Mouse (Mus musculus): Measurements from ENCODE around the gene Macf1. TPM values are rescaled to one million over a fixed set of nuclear protein-coding genes. Genes with fewer than 3 reads are reported as not detected.

The Macf1 gene
- total and polyA plus RNA-seq, 2 experiments from 2014 or later: 57.3 to 243 TPM

GRCm38 (mm10) chr4:123664951-123665661 is 19.1 kb downstream of the Macf1 start:
- Histone ChIP-seq H3K36me3 (ENCODE audit: insufficient read depth, low read length) (no peaks in the 10 kb centered on the region), H3K4me1 (ENCODE audit: insufficient read depth, low read length) (peaks cover 21% of the 10 kb centered on the region), H3K27ac (peak overlapping the region; percentile 94), H3K4me3 (ENCODE audit: low read length) (peak overlapping the region; percentile 82), H3K9me3 (ENCODE audit: low read length) (no peaks in the 10 kb centered on the region), H3K27me3 (ENCODE audit: insufficient read depth, low read length) (no peaks in the 10 kb centered on the region), H3K9ac (replicated peaks; ENCODE audit: low read length) (peak overlapping the region; percentile 95), H3K4me2 (ENCODE audit: low read depth, low read length) (peak overlapping the region; percentile 81)
- TF ChIP-seq CTCF (IDR thresholded peaks at IDR 0.05; ENCODE audit: low read depth): no peak
- peak; percentile 56 for DNase-seq (ENCODE audit: low spot score)
- peak; percentile 41 for ATAC-seq
- WGBS: under 1% methylated on average over 53 of the region's 58 CpGs

GRCm38 (mm10) chr4:123664021-123664950 is 19.9 kb downstream of the Macf1 start:
- H3K9ac ChIP-seq (replicated peaks; ENCODE audit: low read length): peak overlapping the region; percentile 95
- TF ChIP-seq CTCF (IDR thresholded peaks at IDR 0.05; ENCODE audit: low read depth): no peak
- peak; percentile 72 for DNase-seq (ENCODE audit: low spot score)
- under 1% methylated on average over 82 of the region's 125 CpGs for WGBS
- no peaks in the 10 kb centered on the region for H3K9me3 ChIP-seq (ENCODE audit: low read length)
- peaks cover 21% of the 10 kb centered on the region for H3K4me1 ChIP-seq (ENCODE audit: insufficient read depth, low read length)
- peak; percentile 75 for ATAC-seq
- H3K4me3 ChIP-seq (ENCODE audit: low read length): peak overlapping the region; percentile 82
- no peaks in the 10 kb centered on the region for H3K27me3 ChIP-seq (ENCODE audit: insufficient read depth, low read length)
- peak overlapping the region; percentile 81 for H3K4me2 ChIP-seq (ENCODE audit: low read depth, low read length)
- H3K36me3 ChIP-seq (ENCODE audit: insufficient read depth, low read length): no peaks in the 10 kb centered on the region
- peak overlapping the region; percentile 94 for H3K27ac ChIP-seq

- TF ChIP-seq CTCF (IDR thresholded peaks at IDR 0.05; ENCODE audit: low read depth): no peak
- Histone ChIP-seq H3K27me3 (ENCODE audit: insufficient read depth, low read length) (no peaks in the 10 kb centered on the region), H3K27ac (peak overlapping the region; percentile 94), H3K9ac (replicated peaks; ENCODE audit: low read length) (peak overlapping the region; percentile 95), H3K36me3 (ENCODE audit: insufficient read depth, low read length) (no peaks in the 10 kb centered on the region), H3K9me3 (ENCODE audit: low read length) (no peaks in the 10 kb centered on the region), H3K4me1 (ENCODE audit: insufficient read depth, low read length) (peaks cover 21% of the 10 kb centered on the region), H3K4me2 (ENCODE audit: low read depth, low read length) (peak overlapping the region; percentile 81), H3K4me3 (ENCODE audit: low read length) (peak overlapping the region; percentile 82)
- DNase-seq (ENCODE audit: low spot score): peak; percentile 42
- 0% methylated on average over 12 of the region's 12 CpGs for WGBS
- no peak for ATAC-seq
Observed at GRCm38 (mm10) chr4:123663688-123663965, 20.5 kb downstream of the Macf1 start.

GRCm38 (mm10) chr4:123662914-123663687 is 21.1 kb downstream of the Macf1 start:
- no peak for TF ChIP-seq CTCF (IDR thresholded peaks at IDR 0.05; ENCODE audit: low read depth)
- ATAC-seq: no peak
- Histone ChIP-seq H3K27ac (peak overlapping the region; percentile 94), H3K9ac (replicated peaks; ENCODE audit: low read length) (peak overlapping the region; percentile 95), H3K36me3 (ENCODE audit: insufficient read depth, low read length) (no peaks in the 10 kb centered on the region), H3K4me2 (ENCODE audit: low read depth, low read length) (peak overlapping the region; percentile 81), H3K4me1 (ENCODE audit: insufficient read depth, low read length) (peaks cover 21% of the 10 kb centered on the region), H3K27me3 (ENCODE audit: insufficient read depth, low read length) (no peaks in the 10 kb centered on the region), H3K4me3 (ENCODE audit: low read length) (peak overlapping the region; percentile 82), H3K9me3 (ENCODE audit: low read length) (no peaks in the 10 kb centered on the region)
- no peak for DNase-seq (ENCODE audit: low spot score)
- WGBS: 11% methylated on average over 15 of the region's 15 CpGs

GRCm38 (mm10) chr4:123658175-123658574 is 26.0 kb downstream of the Macf1 start:
- Histone ChIP-seq H3K4me1 (ENCODE audit: insufficient read depth, low read length) (peaks cover 10% of the 10 kb centered on the region), H3K9me3 (ENCODE audit: low read length) (no peaks in the 10 kb centered on the region), H3K27ac (no peak overlapping the region), H3K4me2 (ENCODE audit: low read depth, low read length) (no peak overlapping the region), H3K4me3 (ENCODE audit: low read length) (no peak overlapping the region), H3K36me3 (ENCODE audit: insufficient read depth, low read length) (no peaks in the 10 kb centered on the region), H3K27me3 (ENCODE audit: insufficient read depth, low read length) (no peaks in the 10 kb centered on the region), H3K9ac (replicated peaks; ENCODE audit: low read length) (no peak overlapping the region)
- ATAC-seq (no peak), DNase-seq (ENCODE audit: low spot score) (no peak)
- 53% methylated on average over 1 of the region's 1 CpGs for WGBS
- TF ChIP-seq CTCF (IDR thresholded peaks at IDR 0.05; ENCODE audit: low read depth): no peak

- H3K9ac ChIP-seq (replicated peaks; ENCODE audit: low read length): no peak overlapping the region
- DNase-seq (ENCODE audit: low spot score) (no peak), ATAC-seq (no peak)
- H3K27me3 ChIP-seq (ENCODE audit: insufficient read depth, low read length): no peaks in the 10 kb centered on the region
- H3K27ac ChIP-seq: no peak overlapping the region
- H3K9me3 ChIP-seq (ENCODE audit: low read length): no peaks in the 10 kb centered on the region
- no peak overlapping the region for H3K4me2 ChIP-seq (ENCODE audit: low read depth, low read length)
- no peak overlapping the region for H3K4me3 ChIP-seq (ENCODE audit: low read length)
- H3K36me3 ChIP-seq (ENCODE audit: insufficient read depth, low read length): no peaks in the 10 kb centered on the region
- WGBS: 92% methylated on average over 5 of the region's 5 CpGs
- H3K4me1 ChIP-seq (ENCODE audit: insufficient read depth, low read length): no peaks in the 10 kb centered on the region
- TF ChIP-seq CTCF (IDR thresholded peaks at IDR 0.05; ENCODE audit: low read depth): no peak
Observed at GRCm38 (mm10) chr4:123655245-123655644, 28.9 kb downstream of the Macf1 start.
